Mouse (Mus musculus) cerebellum, adult (tissue): Measurements from ENCODE around the gene Tpd52l1.
A peak's percentile ranks its signal among the peaks of the same experiment; 100 is the strongest.
"Not testable (repeated sequence)": the region's sequence is repeated elsewhere in the genome, so short reads cannot be mapped to it uniquely, and the experiment has no call there.

ENCODE experiments used
- ATAC-seq: cut with Nextera tagmentation; 2 replicates; pipeline ENCODE4 v1.9.2; 2017; ENCODE audit warnings: mild to moderate bottlenecking, moderate library complexity, mixed read lengths; ENCODE audit not compliant: insufficient number of reproducible peaks, low FRiP score, low TSS enrichment

Gene Tpd52l1

GRCm38 (mm10) chr10:31445291-31446124, at the start of gene Tpd52l1:
Gene Tpd52l1, minus strand, starts transcription at chr10:31445958.
- ATAC-seq: peak; percentile 93

- no peak for ATAC-seq
Measured at GRCm38 (mm10) chr10:31494296-31494695, 48.5 kb upstream of the Tpd52l1 start.

GRCm38 (mm10) chr10:31467043-31467898, 21.5 kb upstream of the Tpd52l1 start:
- no peak for ATAC-seq

GRCm38 (mm10) chr10:31465840-31466541, 20.2 kb upstream of the Tpd52l1 start:
- ATAC-seq: no peak

- ATAC-seq: no peak
Measured at GRCm38 (mm10) chr10:31465424-31465823, 19.7 kb upstream of the Tpd52l1 start.

- no peak for ATAC-seq
Measured at GRCm38 (mm10) chr10:31463044-31463443, 17.3 kb upstream of the Tpd52l1 start.

GRCm38 (mm10) chr10:31456806-31457205, 11.0 kb upstream of the Tpd52l1 start:
- ATAC-seq: no peak

- no peak for ATAC-seq
Measured at GRCm38 (mm10) chr10:31447083-31447482, 1.3 kb upstream of the Tpd52l1 start.

GRCm38 (mm10) chr10:31444206-31444605, 1.6 kb downstream of the Tpd52l1 start:
- ATAC-seq: no peak

GRCm38 (mm10) chr10:31441491-31441890, 4.3 kb downstream of the Tpd52l1 start:
- ATAC-seq: no peak

- no peak for ATAC-seq
Measured at GRCm38 (mm10) chr10:31436047-31436446, 9.7 kb downstream of the Tpd52l1 start.

GRCm38 (mm10) chr10:31417956-31418355, 27.8 kb downstream of the Tpd52l1 start:
- ATAC-seq: no peak

GRCm38 (mm10) chr10:31392990-31393389, 52.8 kb downstream of the Tpd52l1 start:
- no peak for ATAC-seq

- ATAC-seq: no peak
Measured at GRCm38 (mm10) chr10:31390777-31391395, 54.9 kb downstream of the Tpd52l1 start.

GRCm38 (mm10) chr10:31388566-31388965, 57.2 kb downstream of the Tpd52l1 start:
- not testable (repeated sequence) for ATAC-seq

GRCm38 (mm10) chr10:31370200-31370599, 75.6 kb downstream of the Tpd52l1 start:
- ATAC-seq: not testable (repeated sequence)

- no peak for ATAC-seq
Measured at GRCm38 (mm10) chr10:31359749-31360148, 86.0 kb downstream of the Tpd52l1 start.

GRCm38 (mm10) chr10:31354886-31355461, 90.8 kb downstream of the Tpd52l1 start:
- no peak for ATAC-seq

GRCm38 (mm10) chr10:31354141-31354540, 91.6 kb downstream of the Tpd52l1 start:
- ATAC-seq: no peak
